Mouse (Mus musculus) neutrophil, adult 5-6 weeks (primary cell): ENCODE data around the gene Man2a1. TPM values are rescaled to one million over a fixed set of nuclear protein-coding genes. Genes with fewer than 3 reads are reported as not detected.

Source experiments
- ATAC-seq: fragments of 151-379, 151-347 bp; 2 replicates; pipeline ENCODE4 v1.8.0; 2017; ENCODE audit warnings: mild to moderate bottlenecking, moderate TSS enrichment; ENCODE audit not compliant: insufficient number of reproducible peaks, poor library complexity, low FRiP score, severe bottlenecking; ENCODE audit errors: extremely low read depth
- total RNA-seq: library from RNA; stranded (forward); fragments of 200-1000 nt; gene quantifications from 2 replicates; pipeline ENCODE4 v1.2.3, GENCODE M21; 2017

Man2a1 gene
- 59.3 and 69.0 TPM in 2 replicates for total RNA-seq

DNA sequence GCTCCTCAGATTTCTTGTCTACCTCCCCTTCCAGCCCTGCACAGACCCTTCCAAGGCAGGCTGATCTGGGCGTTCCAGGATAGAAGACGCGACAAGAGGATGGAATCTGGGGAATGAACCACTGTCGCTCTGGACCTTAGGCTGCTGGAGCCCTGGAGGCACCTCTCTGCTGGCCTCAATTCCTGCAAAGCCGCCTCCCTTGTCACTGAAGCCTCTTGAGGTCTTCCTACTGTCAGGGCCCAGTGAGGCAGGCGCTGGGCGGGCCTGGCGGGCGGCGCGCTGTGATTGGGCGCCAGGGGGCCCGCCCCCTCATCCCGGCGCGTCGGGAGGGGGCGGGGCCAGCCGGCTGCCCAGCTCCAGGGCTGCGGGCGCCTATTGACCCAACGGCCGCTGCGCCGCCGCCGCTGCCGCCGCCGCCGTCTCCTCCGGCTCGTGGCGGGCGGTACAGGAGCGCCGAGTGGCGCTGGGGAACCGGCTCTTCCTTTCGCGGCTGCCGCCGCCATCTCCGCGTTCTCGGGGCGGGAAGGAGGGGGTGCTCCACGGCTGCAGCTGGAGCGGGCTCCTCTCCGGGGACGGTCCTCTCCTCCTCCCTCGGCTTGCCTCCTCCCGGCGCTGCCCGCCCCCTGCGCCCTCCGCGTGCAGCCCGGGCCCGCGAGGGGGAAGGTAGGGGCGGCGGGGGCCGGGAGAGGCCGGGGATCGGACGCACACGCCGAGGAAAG is at the start of gene Man2a1:
Man2a1 (plus strand) TSS at position 365 of the 719 bp plus-strand sequence.
- peak; percentile 77 for ATAC-seq

DNA sequence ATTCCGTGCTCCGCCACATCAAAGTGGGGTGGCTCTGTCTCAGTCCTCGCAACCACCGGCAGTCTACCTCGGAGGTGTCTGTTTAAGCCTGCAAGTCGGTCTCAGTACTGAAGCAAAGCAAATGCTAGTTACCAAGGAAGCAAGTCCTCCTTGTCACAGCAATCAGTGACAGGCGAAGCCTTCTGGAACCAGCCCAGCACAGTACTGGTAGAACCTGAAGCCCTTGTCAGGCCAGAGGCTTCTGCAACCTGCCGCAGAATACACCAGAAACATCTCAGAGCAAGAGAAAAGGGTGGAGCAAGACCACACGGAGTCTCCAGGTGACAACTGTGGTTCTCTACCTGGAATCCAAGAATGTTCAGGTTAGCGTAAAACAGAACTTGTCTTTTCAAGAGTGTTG is 47.2 kb upstream of the Man2a1 start:
- no peak for ATAC-seq

DNA sequence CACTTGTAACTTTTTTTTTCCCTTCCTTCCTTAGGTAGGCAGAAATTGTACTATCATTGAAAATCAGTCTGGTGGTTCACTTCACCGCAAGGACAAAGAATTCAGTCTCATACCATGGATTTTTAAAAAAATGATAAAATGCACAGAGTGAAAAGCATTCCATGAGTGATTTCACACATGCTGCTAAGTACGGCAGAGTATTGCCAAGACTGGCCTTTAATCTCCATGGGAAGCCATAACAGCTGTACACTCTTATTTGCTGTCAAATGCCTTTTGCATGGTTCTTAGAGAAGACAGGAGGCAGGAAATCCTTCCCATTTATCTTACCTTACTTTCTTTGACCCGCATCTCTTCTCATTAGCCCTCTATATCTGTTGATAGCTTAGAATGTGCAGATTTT is 45.6 kb upstream of the Man2a1 start:
- no peak for ATAC-seq

DNA sequence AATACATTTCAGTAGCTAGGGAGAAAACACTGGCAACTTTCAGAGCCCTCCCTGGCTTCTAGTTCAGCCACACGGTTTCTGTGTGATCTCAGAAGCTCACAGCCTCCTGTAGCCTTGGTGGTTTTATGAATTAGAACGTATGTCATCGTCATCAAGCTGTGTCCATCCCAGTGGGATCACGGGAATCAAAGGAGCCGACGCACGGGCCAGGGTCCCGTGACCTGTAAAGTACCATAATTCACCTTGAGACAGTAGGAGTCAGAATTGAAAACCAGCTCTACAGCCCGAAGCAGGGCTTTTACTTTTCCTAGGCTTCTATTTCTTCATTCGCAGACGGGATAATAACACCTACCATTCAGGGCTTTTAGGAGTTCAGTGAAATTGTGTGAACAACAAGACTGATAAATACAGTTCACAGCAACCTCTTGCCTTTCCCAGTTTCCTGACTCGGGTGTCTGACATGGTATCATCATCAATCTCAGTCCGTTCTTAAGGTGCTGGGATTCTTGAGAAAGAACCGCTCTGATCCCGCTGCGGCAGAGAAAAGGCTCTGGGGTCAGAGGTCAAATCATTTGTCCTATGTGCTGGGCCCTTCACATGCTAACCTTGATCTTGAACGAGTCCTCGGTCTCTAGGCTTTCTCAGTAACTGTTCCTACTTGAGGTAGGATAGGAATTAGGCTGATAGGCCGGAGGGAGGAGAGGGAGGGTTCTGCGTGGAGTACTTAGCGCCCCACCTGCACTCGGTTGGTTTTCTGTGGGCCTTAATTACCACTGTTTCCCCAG is 43.7 kb upstream of the Man2a1 start:
- ATAC-seq, result no peak

DNA sequence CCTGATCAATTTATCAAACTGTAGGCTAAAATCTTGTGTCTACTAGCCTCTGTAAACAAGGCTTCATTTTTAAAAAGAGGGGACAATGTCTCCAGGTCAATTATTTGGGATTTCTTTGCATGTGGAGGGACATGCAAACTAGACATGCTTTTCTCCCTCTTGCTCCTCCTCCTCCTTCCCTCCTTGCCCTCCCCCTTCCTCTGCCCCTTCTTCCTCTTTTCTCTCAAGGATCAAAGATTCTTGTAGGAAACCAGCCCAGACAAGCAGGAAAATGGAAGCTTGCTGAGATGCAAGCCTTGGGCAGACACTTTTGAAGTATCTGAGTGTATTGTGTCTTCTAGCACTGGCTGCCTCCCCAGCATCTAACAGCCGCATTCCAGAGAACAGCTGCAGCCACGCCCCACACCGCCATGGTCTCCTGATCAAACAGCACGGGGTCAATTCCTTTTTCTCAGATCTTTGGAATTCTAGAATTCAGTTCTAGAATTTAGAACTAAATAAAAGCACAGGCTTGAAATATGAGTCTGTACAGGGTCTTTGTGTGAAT is 41.5 kb upstream of the Man2a1 start:
- ATAC-seq, result no peak

DNA sequence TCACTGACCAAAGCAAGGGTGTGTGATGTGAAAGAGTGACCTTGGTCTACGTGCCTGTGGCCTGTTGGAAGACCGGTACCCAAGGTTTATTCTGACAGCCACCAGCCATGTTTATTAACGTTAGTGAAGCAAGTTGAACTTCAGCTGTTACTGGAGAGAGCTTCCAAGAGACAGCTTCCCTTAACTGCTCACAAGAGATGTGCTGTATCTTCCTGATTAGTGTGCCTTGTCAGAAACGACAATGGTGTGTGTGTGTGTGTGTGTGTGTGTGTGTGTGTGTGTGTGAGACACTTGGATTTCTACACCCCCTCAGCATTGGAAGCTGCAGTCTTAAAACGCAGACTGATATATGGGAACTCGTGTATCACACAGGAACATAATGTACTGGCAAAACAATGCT is 34.1 kb upstream of the Man2a1 start:
- ATAC-seq, result no peak

DNA sequence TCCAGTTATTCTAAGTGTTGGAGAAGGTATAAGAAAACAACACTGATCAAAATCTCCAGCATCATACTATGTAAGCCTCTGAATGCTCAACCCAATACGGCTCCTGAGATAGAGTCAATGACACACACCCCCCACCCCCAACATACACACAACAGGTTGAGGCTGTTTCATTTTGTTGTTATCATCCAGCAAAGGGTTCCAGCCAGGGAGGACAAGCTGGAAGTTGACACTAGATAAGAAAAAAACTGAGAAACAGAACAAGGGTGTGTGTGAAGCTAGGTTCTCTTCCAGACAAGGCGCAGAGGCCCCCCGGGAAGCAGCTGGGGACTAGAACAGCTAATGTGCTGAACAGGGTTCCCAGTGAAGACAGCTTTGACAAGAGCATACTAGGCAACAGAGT is 33.0 kb upstream of the Man2a1 start:
- no peak for ATAC-seq

DNA sequence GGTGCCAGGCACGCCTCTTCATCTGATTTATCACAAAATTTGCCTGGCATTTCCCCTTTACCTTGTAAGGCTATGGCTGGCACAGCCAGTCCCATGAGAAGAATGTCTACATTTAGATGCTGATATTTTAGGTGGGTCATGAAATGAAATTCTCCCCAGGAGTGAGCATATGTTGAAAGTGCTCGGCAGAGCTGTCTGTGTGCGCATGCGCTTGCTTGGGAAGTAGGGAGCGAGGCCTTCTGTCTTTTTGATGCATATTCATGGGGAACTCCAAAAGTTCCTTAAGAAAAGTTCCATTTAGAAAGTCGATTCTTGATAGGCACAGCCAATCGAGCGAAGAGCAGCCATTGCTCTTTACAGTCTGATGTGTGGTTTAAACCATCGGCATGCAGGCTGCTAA is 26.6 kb upstream of the Man2a1 start:
- ATAC-seq, result no peak

DNA sequence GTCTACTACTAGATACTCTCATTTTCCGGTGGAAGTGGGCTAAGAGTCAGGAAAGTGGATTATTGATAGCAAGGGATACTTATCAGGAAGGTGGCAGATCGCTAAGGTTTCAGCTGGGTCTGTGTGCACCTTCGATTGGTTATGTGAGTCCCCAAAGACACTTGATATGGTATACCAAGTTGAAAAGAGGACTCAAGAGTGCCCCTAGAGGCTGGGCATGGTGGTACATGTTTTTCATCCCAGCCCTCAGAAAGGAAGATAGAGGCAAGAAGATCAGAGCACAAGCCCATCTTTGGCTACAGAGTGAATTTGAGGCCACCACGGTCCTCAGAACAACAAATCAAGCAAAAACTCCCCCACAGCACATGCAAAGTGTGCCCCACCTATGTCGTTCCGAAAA is 25.3 kb upstream of the Man2a1 start:
- peak; percentile 52; the same call in 1 of the 2 replicates for ATAC-seq

DNA sequence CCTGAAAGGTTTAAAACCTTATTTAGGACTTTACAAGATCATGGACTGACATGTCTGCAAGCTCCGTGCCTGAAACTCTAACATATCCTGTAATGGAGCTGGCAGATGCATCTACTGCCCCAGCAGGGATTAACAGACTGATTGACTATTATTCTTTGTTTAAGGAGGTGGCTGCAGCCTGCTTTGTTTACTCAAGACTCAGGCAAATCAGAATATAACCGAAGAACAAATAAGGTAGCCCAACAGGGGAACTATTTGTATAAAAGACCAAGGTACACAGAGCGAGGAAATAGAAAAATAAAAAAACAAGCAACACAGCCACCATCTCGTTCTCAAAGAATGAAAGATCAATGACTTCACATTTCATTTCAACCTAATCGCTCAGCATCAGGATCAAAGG is 23.1 kb upstream of the Man2a1 start:
- no peak for ATAC-seq

DNA sequence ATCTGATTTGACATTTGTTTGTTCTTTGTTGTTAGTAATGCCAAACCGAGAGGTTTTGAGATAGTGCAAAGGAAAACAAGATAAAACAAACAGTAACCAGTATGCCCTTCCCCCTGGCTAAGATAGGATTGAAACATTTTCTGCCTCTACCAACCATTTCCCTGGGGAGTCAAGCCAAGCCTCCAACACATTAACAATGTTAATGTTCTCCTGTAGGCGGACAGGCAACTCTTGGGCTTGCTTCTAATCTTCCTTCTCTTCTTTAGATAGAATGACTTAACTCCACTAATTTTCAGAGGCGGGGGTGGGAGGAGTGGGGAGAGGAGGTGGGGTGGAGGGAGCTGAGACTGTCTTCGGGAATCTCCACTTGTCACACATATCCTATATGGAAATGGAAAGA is 22.2 kb upstream of the Man2a1 start:
- ATAC-seq, result no peak

DNA sequence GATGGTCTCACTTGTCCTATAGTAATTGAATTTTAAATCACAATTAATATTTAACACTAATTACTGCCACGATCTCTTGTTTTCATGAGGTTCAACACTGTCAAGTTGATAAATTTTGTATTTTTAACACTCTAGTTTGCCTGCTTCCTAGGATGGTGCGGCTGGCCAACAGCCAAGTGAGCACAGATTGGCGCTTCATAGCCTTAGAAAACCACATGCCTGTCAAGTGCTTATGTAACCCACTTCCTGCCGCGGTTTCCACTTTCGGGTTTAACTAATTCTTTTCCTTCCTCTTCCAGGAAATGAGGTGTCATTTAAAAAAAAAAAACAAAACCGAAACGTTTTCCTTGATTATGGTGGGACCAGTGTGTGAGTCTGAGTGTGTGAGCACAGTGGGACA is 20.8 kb upstream of the Man2a1 start:
- ATAC-seq, result peak; percentile 78

DNA sequence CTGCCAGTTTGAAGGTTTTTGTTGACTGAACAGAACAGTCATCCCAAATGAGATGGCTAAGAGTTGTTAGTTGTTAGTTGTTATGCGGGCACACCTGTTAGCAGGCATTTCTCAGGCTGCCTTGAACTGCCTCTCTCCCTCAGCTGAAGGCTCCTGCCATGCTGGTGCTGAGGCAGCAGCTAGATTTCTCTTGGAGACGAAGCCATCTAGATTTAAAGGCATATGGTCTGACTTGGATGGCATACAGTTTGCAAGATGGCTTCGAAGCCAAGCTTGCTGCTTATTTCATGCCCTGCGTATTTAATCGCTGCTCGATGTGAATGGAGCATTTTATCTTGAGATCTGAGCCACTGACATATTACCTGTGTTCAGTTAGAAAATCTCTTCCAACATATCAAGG is 19.4 kb upstream of the Man2a1 start:
- ATAC-seq, result no peak

DNA sequence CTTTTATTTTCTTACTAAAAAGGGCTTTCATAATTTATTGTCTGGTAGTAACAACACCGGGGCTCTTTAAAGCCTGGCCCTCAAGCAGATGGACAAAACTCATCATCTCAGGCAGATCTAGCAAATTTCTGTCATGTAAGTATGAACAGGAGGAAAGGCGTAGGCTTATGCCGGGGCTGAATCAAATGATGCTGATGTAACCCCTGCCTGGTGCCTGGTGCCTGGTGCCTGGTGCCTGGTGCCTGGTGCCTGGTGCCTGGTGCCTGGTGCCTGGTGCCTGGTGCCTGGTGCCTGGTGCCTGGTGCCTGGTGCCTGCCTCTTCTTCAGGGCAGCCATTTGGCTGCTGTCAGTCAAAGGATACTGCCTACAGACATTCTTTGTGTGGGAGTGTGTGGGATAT is 18.6 kb upstream of the Man2a1 start:
- no peak for ATAC-seq

DNA sequence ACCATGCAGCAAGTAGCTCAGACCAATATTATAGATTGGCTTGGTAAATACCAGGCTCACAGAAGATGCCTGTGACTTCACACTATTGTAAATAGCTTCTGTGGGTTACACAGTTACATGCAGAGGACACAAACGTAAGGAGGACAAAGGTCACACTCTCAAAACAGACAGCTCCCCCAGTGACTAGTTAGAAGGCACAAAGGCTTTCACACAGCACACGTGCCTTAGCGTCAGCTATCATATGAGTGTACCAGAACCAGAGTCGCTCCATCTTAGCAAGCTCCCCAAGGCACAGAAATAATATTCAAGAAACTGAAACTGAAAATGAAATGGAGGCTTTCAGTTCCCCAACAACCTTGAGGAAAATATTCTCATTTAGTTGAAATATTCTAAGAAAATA is 10.1 kb upstream of the Man2a1 start:
- peak; percentile 39; the same call in 1 of the 2 replicates for ATAC-seq

DNA sequence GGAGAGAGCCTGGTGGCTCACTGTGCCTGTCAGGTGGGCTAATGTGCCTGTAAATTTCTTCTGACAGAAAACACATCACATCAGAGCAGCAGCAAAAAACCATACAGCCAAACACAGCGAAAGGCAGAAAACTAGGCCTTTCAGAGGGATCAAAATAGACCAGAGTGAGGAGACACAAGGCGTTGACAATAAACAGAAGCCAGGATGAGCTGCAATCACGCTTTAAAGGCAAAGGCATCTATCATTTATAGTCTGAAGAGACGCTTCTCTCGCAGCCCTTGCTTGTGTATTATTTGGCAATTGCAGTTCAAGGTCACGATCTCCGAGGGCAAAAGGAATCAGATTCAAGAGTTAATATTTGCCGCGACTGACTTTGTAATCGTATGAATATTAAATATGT is 9.2 kb upstream of the Man2a1 start:
- no peak for ATAC-seq

DNA sequence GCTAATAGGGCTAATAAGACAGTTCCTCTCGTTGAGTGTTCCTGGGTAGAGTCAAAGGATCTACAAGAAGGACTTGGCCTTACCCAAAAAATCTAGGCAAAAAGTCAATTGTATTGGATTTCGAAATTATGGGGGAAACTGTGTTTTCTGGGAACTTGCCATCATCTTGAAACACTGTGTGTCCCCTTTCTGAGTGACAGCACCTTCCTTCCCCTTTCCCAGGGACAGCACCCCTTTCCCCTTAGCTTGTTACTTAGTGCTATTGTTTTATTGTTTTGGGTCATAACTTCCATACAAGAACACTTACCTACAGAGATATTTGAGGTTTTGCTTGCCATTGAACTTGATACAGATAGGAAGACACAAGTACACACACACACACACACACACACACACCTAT is 8.2 kb upstream of the Man2a1 start:
- no peak for ATAC-seq

DNA sequence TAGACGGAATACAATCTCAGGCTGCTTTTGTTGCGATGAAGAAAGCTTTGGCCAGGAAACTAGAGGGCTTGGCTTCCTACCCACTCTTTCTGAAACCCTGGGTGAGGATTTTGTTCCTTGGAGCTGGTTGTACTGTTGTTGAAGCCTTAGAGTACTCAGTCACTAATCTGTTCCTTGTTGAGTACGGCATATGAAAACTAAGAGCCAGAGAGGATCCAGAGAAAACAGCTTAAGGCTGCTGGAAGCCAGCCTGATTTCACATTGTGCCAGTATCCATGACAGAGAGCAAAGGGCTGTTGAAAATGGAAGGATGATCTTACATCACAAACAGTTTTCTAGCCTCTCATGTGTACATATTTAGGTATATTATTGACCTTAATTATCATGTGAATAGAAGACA is 7.7 kb upstream of the Man2a1 start:
- no peak for ATAC-seq

DNA sequence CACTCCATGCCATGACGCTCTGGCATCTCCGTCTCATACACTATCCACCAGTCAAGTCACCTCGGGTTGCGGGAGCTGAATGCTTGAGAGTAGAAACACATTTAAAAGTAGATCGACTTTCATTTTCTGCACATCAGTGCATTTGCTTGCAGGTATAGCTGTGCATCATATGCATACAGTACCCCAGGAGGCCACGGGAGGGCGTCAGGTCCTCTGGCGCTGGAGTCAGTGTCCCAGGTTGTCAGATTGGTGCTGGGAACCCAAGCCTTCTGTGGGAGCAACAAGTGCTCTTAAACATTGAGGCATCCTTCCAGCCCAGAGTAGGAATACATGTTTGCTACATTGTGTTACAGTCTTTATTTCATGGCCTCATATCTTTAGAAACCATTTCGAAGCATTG is 2.8 kb upstream of the Man2a1 start:
- no peak for ATAC-seq

DNA sequence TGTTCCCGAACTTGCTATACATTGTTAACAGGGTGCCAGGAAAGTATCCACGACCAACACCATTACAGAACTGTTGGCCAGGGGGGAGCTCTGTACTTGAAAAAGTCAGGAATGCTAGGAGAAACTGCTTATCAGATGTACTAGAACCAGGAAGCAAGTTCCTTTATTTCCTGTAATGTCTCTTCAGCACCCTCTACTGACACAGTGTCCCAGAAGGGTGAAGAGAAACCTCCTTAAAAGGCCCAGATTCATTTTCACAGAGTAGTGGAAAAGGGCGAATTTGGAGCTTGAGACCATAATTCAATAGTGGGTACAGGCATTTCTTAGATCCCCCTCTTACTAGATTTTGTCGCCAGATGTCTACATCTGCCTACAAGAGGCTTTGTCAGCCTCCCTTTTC is 620 bp upstream of the Man2a1 start:
- ATAC-seq, result no peak
